Mouse (Mus musculus): ENCODE results near the gene Babam2. TPM values are rescaled to one million over a fixed set of nuclear protein-coding genes. Genes with fewer than 3 reads are reported as not detected.
A peak's percentile ranks its signal among the peaks of the same experiment; 100 is the strongest.

The Babam2 gene
- polyA plus RNA-seq, 1 experiment from 2014 or later, result 35.7 TPM

- H3K4me1 ChIP-seq, result peaks cover 7% of the 10 kb centered on the region
- H3K27ac ChIP-seq, result no peak overlapping the region
- no peaks in the 10 kb centered on the region for H3K9me3 ChIP-seq (replicated peaks)
- no peaks in the 10 kb centered on the region for H3K36me3 ChIP-seq
- H3K4me3 ChIP-seq, result no peak overlapping the region
- no peaks in the 10 kb centered on the region for H3K27me3 ChIP-seq (ENCODE audit: low read depth, poor library complexity, severe bottlenecking)
- no peak for DNase-seq (ENCODE audit: low spot score)
These were observed 4.3 kb upstream of the Babam2 start for GRCm38 (mm10) chr5:31693191-31693590.

- Histone ChIP-seq H3K4me1 (peaks cover 9% of the 10 kb centered on the region), H3K27ac (peak within 1 kb of the TSS; percentile 92), H3K36me3 (no peaks in the 10 kb centered on the region), H3K4me3 (peak within 1 kb of the TSS; percentile 78), H3K27me3 (ENCODE audit: low read depth, poor library complexity, severe bottlenecking) (no peaks in the 10 kb centered on the region), H3K9me3 (replicated peaks) (no peaks in the 10 kb centered on the region)
- WGBS, result 10% methylated on average over 18 of the region's 18 CpGs
- no peak for DNase-seq (ENCODE audit: low spot score)
These were observed 377 bp upstream of the Babam2 start, which contains the start of gene Rbks for GRCm38 (mm10) chr5:31696971-31697643. TSS of gene Rbks (minus strand) at chr5:31697627.

- Histone ChIP-seq H3K9me3 (replicated peaks) (no peaks in the 10 kb centered on the region), H3K4me3 (peak overlapping the region; percentile 78), H3K27me3 (ENCODE audit: low read depth, poor library complexity, severe bottlenecking) (no peaks in the 10 kb centered on the region), H3K27ac (peak overlapping the region; percentile 92), H3K4me1 (peaks cover 9% of the 10 kb centered on the region), H3K36me3 (no peaks in the 10 kb centered on the region)
- 8% methylated on average over 16 of the region's 16 CpGs for WGBS
- DNase-seq (ENCODE audit: low spot score), result peak; percentile 83
These were observed 828 bp downstream of the Babam2 start for GRCm38 (mm10) chr5:31698297-31698726.

- H3K27ac ChIP-seq, result no peak overlapping the region
- peaks cover 9% of the 10 kb centered on the region for H3K4me1 ChIP-seq
- DNase-seq (ENCODE audit: low spot score), result no peak
- H3K27me3 ChIP-seq (ENCODE audit: low read depth, poor library complexity, severe bottlenecking), result no peaks in the 10 kb centered on the region
- no peaks in the 10 kb centered on the region for H3K9me3 ChIP-seq (replicated peaks)
- 0 out of 2 replicates have a peak, but pooled peaks cover 2% of the 10 kb centered on the region for H3K36me3 ChIP-seq
- WGBS, result 61% methylated on average over 4 of the region's 4 CpGs
- H3K4me3 ChIP-seq, result no peak overlapping the region
These were observed 1.4 kb downstream of the Babam2 start for GRCm38 (mm10) chr5:31698931-31699330.

- Histone ChIP-seq H3K36me3 (0 out of 2 replicates have a peak, but pooled peaks cover 2% of the 10 kb centered on the region), H3K4me3 (no peak overlapping the region), H3K27me3 (ENCODE audit: low read depth, poor library complexity, severe bottlenecking) (no peaks in the 10 kb centered on the region), H3K4me1 (peaks cover 9% of the 10 kb centered on the region), H3K27ac (no peak overlapping the region), H3K9me3 (replicated peaks) (no peaks in the 10 kb centered on the region)
- no peak for DNase-seq (ENCODE audit: low spot score)
These were observed 1.9 kb downstream of the Babam2 start for GRCm38 (mm10) chr5:31699397-31699796.

- 86% methylated on average over 5 of the region's 5 CpGs for WGBS
- Histone ChIP-seq H3K9me3 (replicated peaks) (no peaks in the 10 kb centered on the region), H3K27ac (no peak overlapping the region), H3K36me3 (0 out of 2 replicates have a peak, but pooled peaks cover 8% of the 10 kb centered on the region), H3K4me1 (no peaks in the 10 kb centered on the region), H3K4me3 (no peak overlapping the region), H3K27me3 (ENCODE audit: low read depth, poor library complexity, severe bottlenecking) (no peaks in the 10 kb centered on the region)
- no peak for DNase-seq (ENCODE audit: low spot score)
These were observed 7.5 kb downstream of the Babam2 start for GRCm38 (mm10) chr5:31704971-31705370.

GRCm38 (mm10) chr5:31706826-31707225 is 9.3 kb downstream of the Babam2 start:
- no peak overlapping the region for H3K27ac ChIP-seq
- 85% methylated on average over 4 of the region's 4 CpGs for WGBS
- 0 out of 2 replicates have a peak, but pooled peaks cover 8% of the 10 kb centered on the region for H3K36me3 ChIP-seq
- DNase-seq (ENCODE audit: low spot score), result no peak
- no peaks in the 10 kb centered on the region for H3K4me1 ChIP-seq
- no peak overlapping the region for H3K4me3 ChIP-seq
- H3K9me3 ChIP-seq (replicated peaks), result no peaks in the 10 kb centered on the region
- H3K27me3 ChIP-seq (ENCODE audit: low read depth, poor library complexity, severe bottlenecking), result no peaks in the 10 kb centered on the region

GRCm38 (mm10) chr5:31709389-31709788 is 11.9 kb downstream of the Babam2 start:
- no peak for DNase-seq (ENCODE audit: low spot score)
- WGBS, result 65% methylated on average over 1 of the region's 1 CpGs
- no peaks in the 10 kb centered on the region for H3K9me3 ChIP-seq (replicated peaks)
- 0 out of 2 replicates have a peak, but pooled peaks cover 6% of the 10 kb centered on the region for H3K36me3 ChIP-seq
- H3K4me1 ChIP-seq, result no peaks in the 10 kb centered on the region
- no peak overlapping the region for H3K4me3 ChIP-seq
- H3K27me3 ChIP-seq (ENCODE audit: low read depth, poor library complexity, severe bottlenecking), result no peaks in the 10 kb centered on the region
- no peak overlapping the region for H3K27ac ChIP-seq

- H3K4me3 ChIP-seq, result no peak overlapping the region
- H3K27me3 ChIP-seq (ENCODE audit: low read depth, poor library complexity, severe bottlenecking), result no peaks in the 10 kb centered on the region
- no peak overlapping the region for H3K27ac ChIP-seq
- H3K9me3 ChIP-seq (replicated peaks), result no peaks in the 10 kb centered on the region
- no peaks in the 10 kb centered on the region for H3K36me3 ChIP-seq
- H3K4me1 ChIP-seq, result no peaks in the 10 kb centered on the region
- no peak for DNase-seq (ENCODE audit: low spot score)
- WGBS, result 93% methylated on average over 2 of the region's 2 CpGs
These were observed 15.8 kb downstream of the Babam2 start for GRCm38 (mm10) chr5:31713280-31713711.

GRCm38 (mm10) chr5:31713841-31714264 is 16.4 kb downstream of the Babam2 start:
- 73% methylated on average over 5 of the region's 5 CpGs for whole genome bisulfite sequencing
- no peak overlapping the region for H3K27ac ChIP-seq

GRCm38 (mm10) chr5:31715486-31716150 is 18.1 kb downstream of the Babam2 start:
- Histone ChIP-seq H3K27ac (no peak overlapping the region), H3K27me3 (ENCODE audit: low read depth, poor library complexity, severe bottlenecking) (no peaks in the 10 kb centered on the region), H3K36me3 (no peaks in the 10 kb centered on the region), H3K4me3 (no peak overlapping the region), H3K9me3 (replicated peaks) (no peaks in the 10 kb centered on the region), H3K4me1 (no peaks in the 10 kb centered on the region)
- WGBS, result 78% methylated on average over 4 of the region's 4 CpGs
- DNase-seq (ENCODE audit: low spot score), result no peak

More at GRCm38 (mm10) chr5:31713841-31714264, 16.4 kb downstream of the Babam2 start:
- Histone ChIP-seq H3K9me3 (replicated peaks) (no peaks in the 10 kb centered on the region), H3K4me1 (no peaks in the 10 kb centered on the region), H3K4me3 (no peak overlapping the region), H3K27me3 (ENCODE audit: low read depth, poor library complexity, severe bottlenecking) (no peaks in the 10 kb centered on the region), H3K36me3 (no peaks in the 10 kb centered on the region)
- no peak for DNase-seq (ENCODE audit: low spot score)

- H3K4me3 ChIP-seq, result no peak overlapping the region
- DNase-seq (ENCODE audit: low spot score), result no peak
- H3K27ac ChIP-seq, result no peak overlapping the region
- no peaks in the 10 kb centered on the region for H3K36me3 ChIP-seq
- H3K27me3 ChIP-seq (ENCODE audit: low read depth, poor library complexity, severe bottlenecking), result no peaks in the 10 kb centered on the region
- H3K9me3 ChIP-seq (replicated peaks), result no peaks in the 10 kb centered on the region
- no peaks in the 10 kb centered on the region for H3K4me1 ChIP-seq
- 79% methylated on average over 6 of the region's 6 CpGs for WGBS
These were observed 27.0 kb downstream of the Babam2 start for GRCm38 (mm10) chr5:31724519-31724918.

GRCm38 (mm10) chr5:31725885-31726284 is 28.4 kb downstream of the Babam2 start:
- Histone ChIP-seq H3K4me1 (no peaks in the 10 kb centered on the region), H3K4me3 (no peak overlapping the region), H3K27me3 (ENCODE audit: low read depth, poor library complexity, severe bottlenecking) (no peaks in the 10 kb centered on the region), H3K27ac (no peak overlapping the region), H3K9me3 (replicated peaks) (no peaks in the 10 kb centered on the region), H3K36me3 (no peaks in the 10 kb centered on the region)
- WGBS, result 90% methylated on average over 2 of the region's 2 CpGs
- no peak for DNase-seq (ENCODE audit: low spot score)

All from limb, embryonic 10.5 days (tissue).